Mouse (Mus musculus) adrenal gland, adult 2 months (tissue): ENCODE measurements around the gene Cobl. TPM values are rescaled to one million over a fixed set of nuclear protein-coding genes. Genes with fewer than 3 reads are reported as not detected.

Experiments
- DNase-seq: peaks from one replicate; pipeline ENCODE4 v3.0.0; 2021
- polyA plus RNA-seq: library from polyadenylated mRNA; depleted of rRNA; stranded (reverse); fragments of >200 nt; gene quantifications from 2 replicates; pipeline ENCODE4 v1.2.3, GENCODE M21; 2012
- total RNA-seq, 2 experiments: library from RNA; stranded (reverse); gene quantifications; 2 replicates each; pipeline ENCODE4 v1.2.3; 2021

Gene Cobl
- total and polyA plus RNA-seq, 3 experiments, result 0.34 to 3.9 (median 3.5) TPM

GRCm38 (mm10) chr11:12444215-12444614 is 20.5 kb downstream of the Cobl start:
- no peak for DNase-seq

GRCm38 (mm10) chr11:12443614-12444013 is 21.1 kb downstream of the Cobl start:
- no peak for DNase-seq

- DNase-seq, result no peak
These were observed 21.6 kb downstream of the Cobl start for GRCm38 (mm10) chr11:12443185-12443584.

- no peak for DNase-seq
These were observed 22.5 kb downstream of the Cobl start for GRCm38 (mm10) chr11:12442283-12442682.

GRCm38 (mm10) chr11:12435905-12436304 is 28.9 kb downstream of the Cobl start:
- no peak for DNase-seq

GRCm38 (mm10) chr11:12435018-12435417 is 29.7 kb downstream of the Cobl start:
- no peak for DNase-seq

GRCm38 (mm10) chr11:12434597-12434996 is 30.2 kb downstream of the Cobl start:
- no peak for DNase-seq

GRCm38 (mm10) chr11:12431911-12432310 is 32.8 kb downstream of the Cobl start:
- no peak for DNase-seq

- no peak for DNase-seq
These were observed 34.3 kb downstream of the Cobl start for GRCm38 (mm10) chr11:12430231-12431041.

- DNase-seq, result peak; percentile 47
These were observed 38.0 kb downstream of the Cobl start for GRCm38 (mm10) chr11:12426746-12427145.

GRCm38 (mm10) chr11:12424205-12424604 is 40.6 kb downstream of the Cobl start:
- no peak for DNase-seq

GRCm38 (mm10) chr11:12421183-12421582 is 43.6 kb downstream of the Cobl start:
- no peak for DNase-seq

GRCm38 (mm10) chr11:12420146-12420545 is 44.6 kb downstream of the Cobl start:
- no peak for DNase-seq

GRCm38 (mm10) chr11:12416899-12417298 is 47.9 kb downstream of the Cobl start:
- peak; percentile 25 for DNase-seq

GRCm38 (mm10) chr11:12415329-12415728 is 49.4 kb downstream of the Cobl start:
- DNase-seq, result no peak

GRCm38 (mm10) chr11:12411950-12412349 is 52.8 kb downstream of the Cobl start:
- DNase-seq, result no peak

- DNase-seq, result no peak
These were observed 53.5 kb downstream of the Cobl start for GRCm38 (mm10) chr11:12411075-12411807.

- DNase-seq, result no peak
These were observed 55.3 kb downstream of the Cobl start for GRCm38 (mm10) chr11:12409463-12409862.

- no peak for DNase-seq
These were observed 56.9 kb downstream of the Cobl start for GRCm38 (mm10) chr11:12407834-12408233.

GRCm38 (mm10) chr11:12399903-12400302 is 64.9 kb downstream of the Cobl start:
- no peak for DNase-seq

- DNase-seq, result no peak
These were observed 68.6 kb downstream of the Cobl start for GRCm38 (mm10) chr11:12396196-12396595.

GRCm38 (mm10) chr11:12394701-12395100 is 70.1 kb downstream of the Cobl start:
- no peak for DNase-seq

GRCm38 (mm10) chr11:12394151-12394550 is 70.6 kb downstream of the Cobl start:
- DNase-seq, result no peak
